Mouse (Mus musculus) embryonic facial prominence, embryonic 11.5 days (tissue): ENCODE measurements around the gene Il3. TPM values are rescaled to one million over a fixed set of nuclear protein-coding genes. Genes with fewer than 3 reads are reported as not detected.
A peak's percentile ranks its signal among the peaks of the same experiment; 100 is the strongest.

Experiments used
- ATAC-seq: fragments of 200-750 bp; cut with Nextera tagmentation; replicated peaks from 2 replicates; pipeline ENCODE4 v1.8.0; 2017; ENCODE audit warnings: low read depth; ENCODE audit not compliant: insufficient number of reproducible peaks, low FRiP score, low TSS enrichment
- DNase-seq: peaks from one replicate; pipeline ENCODE4 v3.0.0-alpha.2; 2015; ENCODE audit warnings: low spot score
- H3K27ac ChIP-seq: fragments of 300-500 bp; sonication (generic); replicated peaks from 2 replicates; pipeline ENCODE4 v1.5.1; 2014; ENCODE audit warnings: mild to moderate bottlenecking, low read depth, low read length, control low read depth
- H3K27me3 ChIP-seq: fragments of 300-500 bp; sonication (generic); 2 replicates; pipeline ENCODE4 v1.6.1; 2014; ENCODE audit warnings: mild to moderate bottlenecking, low read length, moderate library complexity, mixed read lengths; ENCODE audit not compliant: control insufficient read depth, insufficient read depth
- H3K36me3 ChIP-seq: fragments of 300-500 bp; sonication (generic); replicated peaks from 2 replicates; pipeline ENCODE4 v1.6.1; 2014; ENCODE audit warnings: low read depth, mild to moderate bottlenecking, low read length, moderate library complexity, mixed read lengths; ENCODE audit not compliant: control insufficient read depth, insufficient read depth
- H3K4me1 ChIP-seq: fragments of 300-500 bp; sonication (generic); 2 replicates; pipeline ENCODE4 v1.6.1; 2014; ENCODE audit warnings: low read length, mixed read lengths; ENCODE audit not compliant: control insufficient read depth, insufficient read depth
- H3K4me2 ChIP-seq: fragments of 300-500 bp; sonication (generic); 2 replicates; pipeline ENCODE4 v1.6.1; 2014; ENCODE audit warnings: low read depth, mild to moderate bottlenecking, control low read depth, low read length, moderate library complexity
- H3K4me3 ChIP-seq: fragments of 300-500 bp; sonication (generic); 2 replicates; pipeline ENCODE4 v1.5.1; 2014; ENCODE audit warnings: low read depth, low read length, control low read depth
- H3K9ac ChIP-seq: fragments of 300-500 bp; sonication (generic); replicated peaks from 2 replicates; pipeline ENCODE4 v1.6.1; 2014; ENCODE audit warnings: mild to moderate bottlenecking, control low read depth, low read length
- H3K9me3 ChIP-seq: fragments of 300-500 bp; sonication (generic); replicated peaks from 2 replicates; pipeline ENCODE4 v1.6.1; 2016; ENCODE audit warnings: mild to moderate bottlenecking, low read length, inconsistent platforms, mixed read lengths; ENCODE audit not compliant: control insufficient read depth
- WGBS: fragments of 180-500 bp; shearing (Covaris S2); extraction: QIAGEN DNeasy Blood & Tissue Kit; methylation state at CpG from one replicate; pipeline ENCODE4 v1.1.7; 2014; 5-methylcytosine and 5-hydroxymethylcytosine counted together
- polyA plus RNA-seq: library from polyadenylated mRNA; unstranded; fragments of >200 nt; fragmentation: Nextera tagmentation; extraction: Ambion mirVana; gene quantifications from 2 replicates; pipeline ENCODE4 v1.2.1, GENCODE M21; 2014

Il3 gene
- polyA plus RNA-seq, 1 experiment from 2014 or later = not detected

- H3K9me3 ChIP-seq = no peaks in the 10 kb centered on the region
- H3K27ac ChIP-seq = no peak overlapping the region
- no peak overlapping the region for H3K4me3 ChIP-seq
- no peaks in the 10 kb centered on the region for H3K36me3 ChIP-seq
- H3K27me3 ChIP-seq = no peaks in the 10 kb centered on the region
- WGBS = 21% methylated on average over 1 of the region's 1 CpGs
- no peak for ATAC-seq
- no peak overlapping the region for H3K4me2 ChIP-seq
- H3K9ac ChIP-seq = no peak overlapping the region
- H3K4me1 ChIP-seq = no peaks in the 10 kb centered on the region
- DNase-seq = no peak
Observed at GRCm38 (mm10) chr11:54263405-54264031, 3.6 kb downstream of the Il3 start.

DNA sequence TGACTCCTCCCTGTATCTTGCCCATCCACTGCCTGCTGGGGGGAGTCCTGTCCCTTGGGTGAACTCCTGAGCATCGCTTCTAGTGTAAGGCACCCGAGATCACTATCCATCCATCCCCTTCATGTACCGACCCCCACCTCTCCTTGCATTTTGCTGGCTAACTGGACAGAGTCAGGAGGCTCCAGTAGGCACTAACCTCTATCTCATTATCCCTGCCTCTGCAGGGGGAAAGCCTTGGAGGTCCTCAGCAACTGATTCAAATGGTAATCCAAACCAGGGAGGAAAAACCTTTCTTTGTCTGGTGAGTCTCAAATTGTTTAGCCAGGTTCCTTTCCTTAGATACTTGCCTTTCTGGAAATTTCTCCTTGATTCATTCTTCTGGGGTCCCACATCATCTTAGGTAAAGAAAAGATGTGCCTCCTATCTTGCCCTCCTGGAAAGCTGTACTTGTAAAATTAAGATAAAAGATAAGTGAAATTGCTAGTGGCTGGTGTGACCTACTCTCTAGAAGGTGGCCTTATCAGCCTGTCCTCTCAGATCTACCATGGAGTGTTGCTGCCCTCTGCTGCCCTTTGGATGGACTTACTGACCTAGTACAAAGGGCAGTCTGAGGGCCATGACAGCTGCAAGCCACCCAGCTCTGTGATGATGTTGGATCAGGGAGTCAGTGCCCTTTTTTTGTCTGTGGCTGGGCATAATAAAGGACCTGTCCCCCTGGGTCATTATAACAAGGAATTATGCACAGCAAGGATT lies 10.3 kb downstream of the Il3 start:
- no peaks in the 10 kb centered on the region for H3K4me1 ChIP-seq
- ATAC-seq (peak; percentile 81), DNase-seq (peak; percentile 75)
- H3K4me3 ChIP-seq = no peak overlapping the region
- H3K27me3 ChIP-seq = no peaks in the 10 kb centered on the region
- H3K4me2 ChIP-seq = no peak overlapping the region
- 46% methylated on average over 3 of the region's 3 CpGs for WGBS
- H3K9me3 ChIP-seq = no peaks in the 10 kb centered on the region
- no peaks in the 10 kb centered on the region for H3K36me3 ChIP-seq
- no peak overlapping the region for H3K9ac ChIP-seq
- no peak overlapping the region for H3K27ac ChIP-seq

DNA sequence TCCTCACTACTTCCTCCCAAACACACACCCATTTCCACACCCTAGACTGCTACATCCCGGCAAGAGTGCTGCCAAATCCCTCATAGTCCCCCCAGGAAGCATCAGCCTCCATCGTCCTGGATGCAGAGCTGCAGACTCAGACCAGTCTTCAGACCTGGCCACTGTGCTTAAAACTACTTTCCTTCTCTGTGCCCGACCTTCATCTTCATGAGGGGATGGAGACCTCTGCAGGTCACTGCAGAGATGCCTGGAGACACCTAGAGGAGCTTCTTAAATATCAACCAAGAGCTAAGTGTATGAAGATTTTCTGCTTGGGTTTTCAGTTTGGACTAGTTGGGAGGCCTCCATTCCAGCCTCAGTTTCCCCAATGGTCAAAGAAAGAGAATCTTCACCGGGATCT lies 13.0 kb downstream of the Il3 start:
- Histone ChIP-seq H3K9me3 (no peaks in the 10 kb centered on the region), H3K4me2 (no peak overlapping the region), H3K27ac (no peak overlapping the region), H3K27me3 (no peaks in the 10 kb centered on the region), H3K9ac (no peak overlapping the region), H3K4me3 (no peak overlapping the region), H3K4me1 (no peaks in the 10 kb centered on the region), H3K36me3 (no peaks in the 10 kb centered on the region)
- ATAC-seq = no peak
- WGBS = 72% methylated on average over 4 of the region's 4 CpGs
- no peak for DNase-seq

- H3K4me1 ChIP-seq = no peaks in the 10 kb centered on the region
- H3K4me2 ChIP-seq = no peak overlapping the region
- H3K4me3 ChIP-seq = no peak overlapping the region
- H3K9me3 ChIP-seq = no peaks in the 10 kb centered on the region
- H3K9ac ChIP-seq = no peak overlapping the region
- WGBS = 94% methylated on average over 11 of the region's 11 CpGs
- DNase-seq = no peak
- no peak for ATAC-seq
- H3K27ac ChIP-seq = no peak overlapping the region
- no peaks in the 10 kb centered on the region for H3K36me3 ChIP-seq
- no peaks in the 10 kb centered on the region for H3K27me3 ChIP-seq
Observed at GRCm38 (mm10) chr11:54250575-54250974, 16.5 kb downstream of the Il3 start.

- DNase-seq (no peak), ATAC-seq (no peak)
- 81% methylated on average over 3 of the region's 3 CpGs for WGBS
- Histone ChIP-seq H3K4me3 (no peak overlapping the region), H3K4me2 (no peak overlapping the region), H3K27ac (no peak overlapping the region), H3K9ac (no peak overlapping the region), H3K36me3 (no peaks in the 10 kb centered on the region), H3K4me1 (no peaks in the 10 kb centered on the region), H3K9me3 (no peaks in the 10 kb centered on the region), H3K27me3 (no peaks in the 10 kb centered on the region)
Observed at GRCm38 (mm10) chr11:54249748-54250147, 17.3 kb downstream of the Il3 start.

DNA sequence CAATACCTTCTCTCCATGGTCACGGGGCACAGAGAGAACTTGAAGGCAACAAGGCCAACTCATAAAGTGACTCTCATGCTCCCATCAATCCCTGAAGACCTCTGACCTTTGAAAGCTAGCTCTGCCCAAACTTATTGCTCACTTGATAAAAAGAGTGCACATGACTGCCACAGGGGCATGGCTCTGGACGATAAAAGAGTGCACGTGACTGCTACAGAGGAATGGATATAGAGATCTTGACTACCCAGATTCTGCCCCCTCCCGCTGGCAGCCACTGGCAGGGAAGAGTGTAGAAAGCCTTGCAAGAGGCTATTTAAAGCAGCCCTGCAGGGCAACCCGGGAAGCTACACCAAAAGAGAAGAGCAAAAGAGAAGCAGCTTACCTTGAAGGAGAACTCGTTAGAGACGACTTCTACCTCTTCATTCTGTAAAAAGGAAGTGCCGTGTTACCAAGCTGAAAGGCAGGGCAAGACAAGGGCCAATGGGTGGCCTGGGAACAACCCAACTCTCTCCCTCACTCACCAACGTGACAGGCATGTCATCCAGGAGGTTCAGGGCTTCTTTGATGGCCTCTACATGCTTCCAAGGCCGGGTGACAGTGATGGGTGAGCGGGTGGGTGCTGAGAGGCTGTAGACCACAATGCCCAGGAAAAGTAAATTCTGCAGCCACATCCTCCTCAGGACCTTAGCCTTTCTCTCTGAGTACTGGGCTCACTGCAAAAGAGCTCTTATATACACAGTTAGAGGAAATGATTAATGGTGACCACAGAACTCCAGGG lies 17.9 kb downstream of the Il3 start, which contains the start of gene Csf2:
TSS of gene Csf2 (minus strand) at position 728 of the 778 bp plus-strand sequence.
- Histone ChIP-seq H3K4me1 (no peaks in the 10 kb centered on the region), H3K4me3 (no peak within 1 kb of the TSS), H3K27ac (no peak within 1 kb of the TSS), H3K9me3 (no peaks in the 10 kb centered on the region), H3K27me3 (no peaks in the 10 kb centered on the region), H3K4me2 (no peak within 1 kb of the TSS), H3K36me3 (no peaks in the 10 kb centered on the region), H3K9ac (no peak within 1 kb of the TSS)
- DNase-seq = no peak
- ATAC-seq = no peak
- 64% methylated on average over 11 of the region's 11 CpGs for WGBS

DNA sequence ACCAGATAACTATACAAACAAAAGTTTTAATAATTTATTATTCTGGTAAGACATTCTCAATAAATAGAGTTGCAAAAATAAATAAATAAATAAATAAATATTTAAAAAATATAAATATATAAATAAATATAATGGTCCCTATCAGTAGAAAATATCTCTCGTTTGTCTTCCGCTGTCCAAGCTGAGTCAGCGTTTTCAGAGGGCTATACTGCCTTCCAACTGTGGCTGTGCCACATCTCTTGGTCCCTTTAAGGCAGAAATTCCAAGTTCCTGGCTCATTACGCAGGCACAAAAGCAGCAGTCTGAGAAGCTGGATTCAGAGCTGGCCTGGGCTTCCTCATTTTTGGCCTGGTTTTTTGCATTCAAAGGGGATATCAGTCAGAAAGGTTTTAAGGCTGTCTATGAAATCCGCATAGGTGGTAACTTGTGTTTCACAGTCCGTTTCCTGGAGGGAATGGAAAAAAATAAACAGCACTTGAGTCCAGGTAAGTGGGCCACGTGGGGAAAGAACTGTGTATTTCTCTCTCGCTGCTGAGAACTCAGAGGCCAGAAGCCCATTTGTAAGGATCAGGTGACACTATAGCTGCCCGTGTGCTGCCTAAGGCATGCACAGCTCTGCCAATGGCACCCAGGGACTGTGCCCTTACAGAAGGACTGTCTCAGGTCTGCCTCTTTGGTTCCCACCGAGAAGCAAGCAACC lies 19.7 kb downstream of the Il3 start:
- no peaks in the 10 kb centered on the region for H3K4me1 ChIP-seq
- 67% methylated on average over 10 of the region's 10 CpGs for WGBS
- no peak overlapping the region for H3K4me3 ChIP-seq
- no peaks in the 10 kb centered on the region for H3K9me3 ChIP-seq
- no peak for ATAC-seq
- no peak overlapping the region for H3K27ac ChIP-seq
- no peaks in the 10 kb centered on the region for H3K27me3 ChIP-seq
- DNase-seq = no peak
- H3K4me2 ChIP-seq = no peak overlapping the region
- H3K9ac ChIP-seq = no peak overlapping the region
- H3K36me3 ChIP-seq = no peaks in the 10 kb centered on the region
